Comparison of ENCODE assay signal across 11 mouse cellular contexts in genomic region chr19:24007002-24007637, GRCm38 (mm10). TPM values are rescaled to one million over a fixed set of nuclear protein-coding genes. Genes with fewer than 3 reads are reported as not detected.
DNase-seq lines count a peak whose midpoint lies in the region.
"Had no signal": no experiment of that assay in that cellular context is flagged by ENCODE, and none has a peak within 500 bp of the region (broad histone marks: within the 10 kb centered on the region; RNA-seq: fewer than 3 reads in every experiment).

No protein-coding gene starts in this region.

- peak overlapping the region; percentile 19 for H3K27ac ChIP-seq in brown adipose tissue, adult 24 weeks (replicated peaks; ENCODE audit: low read depth, low read length)
- H3K27ac ChIP-seq: macrophage; neural tube, embryonic 13.5 days had no signal

- intact Hi-C loops in heart, postnatal 10 days (cut with DNase I) = no loop called here

- peak; percentile 12 for DNase-seq in adrenal gland, postnatal 25 days
- no peak for DNase-seq in adrenal gland, postnatal 14 days
- peak; percentile 54 for DNase-seq in kidney, adult 9 months
- no peak for DNase-seq in kidney, adult 18-20 months
- DNase-seq in heart, postnatal 10 days = peak; percentile 60 to 64
- no peak for DNase-seq in testis, postnatal 10 days (ENCODE audit: low spot score)
- DNase-seq in MN1 (ENCODE audit: low spot score) = no peak
- DNase-seq: spleen, adult 18-20 months had no signal

- no peak overlapping the region for H3K4me3 ChIP-seq in brown adipose tissue, adult 24 weeks (ENCODE audit: insufficient read depth, low read depth, low read length)
- H3K4me3 ChIP-seq: neural tube, embryonic 13.5 days had no signal

- H3K4me1 ChIP-seq in brown adipose tissue, adult 24 weeks (ENCODE audit: control insufficient read depth, insufficient read depth, insufficient read length, low read length) = peaks cover 19% of the 10 kb centered on the region
- H3K4me1 ChIP-seq: neural tube, embryonic 13.5 days had no signal

RNA-seq across cellular contexts. Expression of gene Fam189a2, which starts 23.7 kb away (rescaled TPM):
- total RNA-seq in adrenal gland, postnatal 25 days (2021) = 6.2 and 7.3 TPM in 2 replicates
- 8.7 and 12.3 TPM in 2 replicates for total RNA-seq in adrenal gland, postnatal 14 days (2021)
- 2.9 and 3.7 TPM in 2 replicates for polyA plus RNA-seq in brown adipose tissue, adult 24 weeks (2012; ENCODE audit: insufficient read depth, insufficient read length, missing spikeins)
- 10 to 100 TPM; 66.0 to 76.8 TPM for total RNA-seq in heart, postnatal 10 days (2021)
- polyA plus RNA-seq: macrophage had no signal

Comparison
In these comparisons a context has a peak if more than half of its experiments do, and no peak if none do; other contexts are left out.
1. DNase-seq: peak in adrenal gland, postnatal 25 days (single experiment), kidney, adult 9 months (single experiment) and heart, postnatal 10 days (2 of 2); none in adrenal gland, postnatal 14 days (single experiment), kidney, adult 18-20 months (single experiment), testis, postnatal 10 days (single experiment) and MN1 (single experiment).